Mouse (Mus musculus): ENCODE measurements around the gene C1qtnf12.

C1qtnf12 gene

DNA sequence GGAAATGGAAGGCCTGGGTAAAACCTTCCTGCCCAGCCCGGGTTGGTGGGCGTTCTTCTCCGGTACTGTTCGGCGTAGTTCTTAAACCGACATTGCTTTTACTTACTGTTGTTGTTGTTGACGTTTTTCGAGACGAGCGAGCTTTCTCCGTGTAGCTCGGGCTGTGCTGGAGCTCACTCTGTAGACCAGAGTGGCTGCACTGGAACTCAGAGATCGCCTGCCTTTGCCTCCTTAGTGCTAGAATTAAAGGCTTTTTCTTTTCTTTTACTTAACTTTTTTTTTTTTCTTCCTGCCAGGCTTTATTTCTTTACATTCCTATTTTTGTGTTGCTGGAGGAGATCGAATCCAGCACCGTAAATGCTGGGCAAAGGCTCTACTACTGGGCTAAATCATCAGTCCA, 31.5 kb downstream of the C1qtnf12 start:
- no peak for DNase-seq (ENCODE audit: low spot score)

DNA sequence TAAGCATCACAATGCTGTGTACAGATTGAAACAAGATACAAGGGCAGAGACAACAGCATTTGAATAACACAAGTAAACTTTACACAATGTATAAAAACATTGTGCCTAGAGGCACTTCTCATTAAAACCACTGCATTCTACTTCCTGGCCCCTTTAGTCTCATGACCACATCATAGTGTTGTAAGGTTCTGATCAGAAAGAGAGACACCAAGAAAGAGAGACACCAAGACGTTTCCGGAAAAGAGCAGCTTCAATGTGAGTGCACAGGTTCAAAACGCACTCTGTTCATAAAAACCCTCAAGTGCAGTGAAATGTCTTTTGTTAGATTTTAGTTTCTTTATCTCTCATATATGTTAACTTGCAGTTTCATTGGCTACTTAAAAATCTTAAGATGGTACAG, 42.0 kb downstream of the C1qtnf12 start:
- no peak for DNase-seq (ENCODE audit: low spot score)

DNA sequence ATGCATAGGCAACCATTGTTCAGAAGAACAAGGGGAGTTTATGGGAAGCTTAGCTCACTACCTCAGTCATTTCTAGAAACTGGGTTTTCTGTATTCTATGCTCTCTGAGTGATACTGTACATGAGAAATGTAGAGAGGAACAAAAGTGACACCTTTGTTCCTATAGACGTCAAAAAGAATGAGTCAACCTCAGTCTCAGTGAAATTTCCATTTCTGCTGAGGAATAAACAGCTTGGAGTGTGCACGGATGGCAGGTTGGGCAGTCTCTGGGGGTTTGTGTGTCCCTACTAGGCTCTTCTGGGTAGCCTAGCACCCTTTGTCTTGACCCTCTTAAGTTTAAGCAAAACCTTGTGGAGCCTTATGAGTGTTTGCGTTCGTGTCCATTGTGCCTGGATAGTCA, 46.3 kb downstream of the C1qtnf12 start:
- no peak for DNase-seq (ENCODE audit: low spot score)

DNA sequence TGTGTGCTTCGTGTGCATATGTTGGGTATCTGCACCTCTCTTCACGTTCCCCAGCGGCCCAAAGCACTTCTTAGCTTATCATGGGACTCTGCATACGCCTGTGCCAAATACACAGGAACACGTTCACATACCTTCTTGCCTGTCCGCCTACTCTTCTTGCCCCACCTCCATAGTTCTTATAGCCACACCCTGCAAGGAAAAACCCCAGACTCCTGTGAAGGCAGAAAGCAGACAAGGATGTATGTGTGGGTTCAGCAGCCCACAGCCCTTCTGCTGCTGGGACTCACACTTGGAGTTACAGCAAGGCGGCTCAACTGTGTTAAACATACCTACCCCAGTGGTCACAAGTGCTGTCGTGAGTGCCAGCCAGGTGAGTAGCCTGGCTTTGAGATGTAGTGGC, 51.5 kb downstream of the C1qtnf12 start, which contains the start of gene Tnfrsf4:
TSS of gene Tnfrsf4 (plus strand) at position 207 of the 400 bp plus-strand sequence.
- DNase-seq (ENCODE audit: low spot score), result no peak

DNA sequence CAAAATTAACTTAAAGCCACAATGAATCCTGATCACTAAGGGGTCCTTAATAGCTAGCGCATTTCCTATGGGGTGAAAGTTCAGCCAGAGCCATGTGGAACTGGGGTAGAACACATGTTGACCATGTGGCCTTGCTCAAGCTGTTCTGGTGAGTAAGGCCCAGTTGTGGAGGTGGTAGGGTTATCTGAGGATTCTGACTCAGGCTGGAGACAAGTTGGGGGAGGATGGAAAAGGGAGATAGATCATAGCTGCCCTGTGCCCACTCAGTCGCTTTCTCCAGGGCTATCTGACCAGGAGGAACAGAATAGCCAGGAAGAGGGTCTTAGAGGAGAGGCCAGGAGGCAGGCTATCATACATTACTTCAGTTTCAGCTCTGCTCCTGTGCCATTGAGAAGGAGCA, 52.3 kb downstream of the C1qtnf12 start:
- no peak for DNase-seq (ENCODE audit: low spot score)
